Mouse (Mus musculus): Measurements from ENCODE around the gene Slc22a14. TPM values are rescaled to one million over a fixed set of nuclear protein-coding genes. Genes with fewer than 3 reads are reported as not detected.
A peak's percentile ranks its signal among the peaks of the same experiment; 100 is the strongest.

Slc22a14 gene
- polyA plus RNA-seq, 1 experiment from 2014 or later: not detected

DNA sequence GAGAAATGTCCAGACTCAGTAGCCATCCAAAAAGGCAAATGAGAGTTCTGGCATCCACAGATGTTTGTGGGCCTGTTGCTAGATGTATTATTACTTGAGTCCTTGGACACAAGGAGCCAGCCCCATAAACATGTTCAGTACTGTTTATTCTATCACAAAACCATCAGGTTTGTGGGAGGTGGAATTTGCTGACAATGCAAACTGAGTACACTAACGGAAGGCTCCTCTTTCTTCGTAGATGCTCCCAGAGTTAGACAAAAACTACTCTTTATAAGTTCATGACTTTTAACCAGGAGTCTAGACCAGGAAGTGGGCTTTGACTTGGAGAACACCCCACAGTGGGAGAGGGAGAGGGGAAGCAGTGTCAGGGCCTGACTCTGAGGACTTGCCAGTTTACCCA is 197.7 kb downstream of the Slc22a14 start:
- ATAC-seq (replicated peaks; ENCODE audit: low FRiP score): no peak
- 88% methylated on average over 2 of the region's 2 CpGs for WGBS
- no peak for DNase-seq (ENCODE audit: low spot score)
- Histone ChIP-seq H3K9ac (ENCODE audit: low read depth, low read length) (no peak overlapping the region), H3K36me3 (ENCODE audit: control insufficient read depth, insufficient read depth, low read length) (no peaks in the 10 kb centered on the region), H3K4me3 (ENCODE audit: low read depth, low read length) (no peak overlapping the region), H3K27ac (ENCODE audit: low read depth, low read length) (no peak overlapping the region), H3K27me3 (replicated peaks; ENCODE audit: control insufficient read depth, insufficient read depth, low read length) (no peaks in the 10 kb centered on the region), H3K4me1 (replicated peaks; ENCODE audit: control insufficient read depth, insufficient read depth, low read length) (no peaks in the 10 kb centered on the region), H3K9me3 (ENCODE audit: control insufficient read depth, low read length) (no peaks in the 10 kb centered on the region), H3K4me2 (no peak overlapping the region)

GRCm38 (mm10) chr9:119165548-119165947 is 199.8 kb downstream of the Slc22a14 start:
- WGBS: 85% methylated on average over 6 of the region's 6 CpGs
- Histone ChIP-seq H3K27ac (ENCODE audit: low read depth, low read length) (no peak overlapping the region), H3K27me3 (replicated peaks; ENCODE audit: control insufficient read depth, insufficient read depth, low read length) (no peaks in the 10 kb centered on the region), H3K4me1 (replicated peaks; ENCODE audit: control insufficient read depth, insufficient read depth, low read length) (no peaks in the 10 kb centered on the region), H3K4me2 (no peak overlapping the region), H3K4me3 (ENCODE audit: low read depth, low read length) (no peak overlapping the region), H3K9me3 (ENCODE audit: control insufficient read depth, low read length) (no peaks in the 10 kb centered on the region), H3K36me3 (ENCODE audit: control insufficient read depth, insufficient read depth, low read length) (no peaks in the 10 kb centered on the region), H3K9ac (ENCODE audit: low read depth, low read length) (no peak overlapping the region)
- DNase-seq (ENCODE audit: low spot score) (no peak), ATAC-seq (replicated peaks; ENCODE audit: low FRiP score) (no peak)

DNA sequence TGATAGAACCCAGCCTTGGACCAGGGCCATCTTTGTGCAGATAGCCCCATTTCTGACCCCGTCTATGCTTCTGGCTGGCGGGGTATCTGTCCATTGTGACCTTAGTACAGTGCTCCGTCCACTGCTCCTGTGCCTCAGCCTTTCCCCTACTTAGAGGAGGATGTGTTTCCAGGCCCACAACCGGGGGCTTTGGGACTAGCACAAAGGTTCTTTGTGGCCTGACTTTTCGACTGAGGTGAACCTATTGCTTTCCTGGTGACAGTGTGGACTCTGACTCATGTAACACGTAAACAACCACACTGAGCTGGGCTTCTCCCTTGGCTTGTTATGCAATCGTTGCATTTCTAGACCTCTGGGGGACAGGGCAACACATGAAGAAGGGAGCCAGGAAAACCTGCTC is 200.6 kb downstream of the Slc22a14 start:
- Histone ChIP-seq H3K27me3 (replicated peaks; ENCODE audit: control insufficient read depth, insufficient read depth, low read length) (no peaks in the 10 kb centered on the region), H3K27ac (ENCODE audit: low read depth, low read length) (no peak overlapping the region), H3K9me3 (ENCODE audit: control insufficient read depth, low read length) (no peaks in the 10 kb centered on the region), H3K36me3 (ENCODE audit: control insufficient read depth, insufficient read depth, low read length) (no peaks in the 10 kb centered on the region), H3K4me1 (replicated peaks; ENCODE audit: control insufficient read depth, insufficient read depth, low read length) (no peaks in the 10 kb centered on the region), H3K4me2 (no peak overlapping the region), H3K4me3 (ENCODE audit: low read depth, low read length) (no peak overlapping the region), H3K9ac (ENCODE audit: low read depth, low read length) (no peak overlapping the region)
- 80% methylated on average over 7 of the region's 7 CpGs for WGBS
- ATAC-seq (replicated peaks; ENCODE audit: low FRiP score) (no peak), DNase-seq (ENCODE audit: low spot score) (no peak)

DNA sequence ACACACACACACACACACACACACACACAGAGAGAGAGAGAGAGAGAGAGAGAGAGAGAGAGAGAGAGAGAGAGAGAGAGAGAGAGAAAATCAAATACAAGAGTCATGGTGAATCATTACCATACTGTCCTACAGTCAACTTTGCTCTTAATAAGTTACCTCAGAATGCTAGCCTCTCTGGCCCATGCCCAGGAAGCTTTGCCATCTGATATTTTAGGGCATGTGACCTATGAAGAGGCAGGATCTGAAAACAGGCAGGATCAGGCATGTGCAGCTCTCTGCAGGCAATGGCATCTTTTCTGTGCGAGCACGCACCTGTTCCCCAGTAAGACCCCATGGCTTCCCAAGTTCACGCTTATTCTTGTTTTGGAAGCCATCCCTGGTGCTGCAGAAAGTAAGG is 204.7 kb downstream of the Slc22a14 start:
- DNase-seq (ENCODE audit: low spot score) (no peak), ATAC-seq (replicated peaks; ENCODE audit: low FRiP score) (no peak)
- Histone ChIP-seq H3K36me3 (ENCODE audit: control insufficient read depth, insufficient read depth, low read length) (no peaks in the 10 kb centered on the region), H3K4me1 (replicated peaks; ENCODE audit: control insufficient read depth, insufficient read depth, low read length) (no peaks in the 10 kb centered on the region), H3K27me3 (replicated peaks; ENCODE audit: control insufficient read depth, insufficient read depth, low read length) (peaks cover 18% of the 10 kb centered on the region), H3K9ac (ENCODE audit: low read depth, low read length) (no peak overlapping the region), H3K4me3 (ENCODE audit: low read depth, low read length) (no peak overlapping the region), H3K4me2 (no peak overlapping the region), H3K27ac (ENCODE audit: low read depth, low read length) (no peak overlapping the region), H3K9me3 (ENCODE audit: control insufficient read depth, low read length) (no peaks in the 10 kb centered on the region)
- WGBS: 91% methylated on average over 3 of the region's 3 CpGs

- 41% methylated on average over 4 of the region's 4 CpGs for WGBS
- Histone ChIP-seq H3K4me3 (ENCODE audit: low read depth, low read length) (no peak within 1 kb of the TSS), H3K9ac (ENCODE audit: low read depth, low read length) (no peak within 1 kb of the TSS), H3K36me3 (ENCODE audit: control insufficient read depth, insufficient read depth, low read length) (no peaks in the 10 kb centered on the region), H3K27ac (ENCODE audit: low read depth, low read length) (no peak within 1 kb of the TSS), H3K4me1 (replicated peaks; ENCODE audit: control insufficient read depth, insufficient read depth, low read length) (no peaks in the 10 kb centered on the region), H3K4me2 (no peak within 1 kb of the TSS), H3K27me3 (replicated peaks; ENCODE audit: control insufficient read depth, insufficient read depth, low read length) (peaks cover 22% of the 10 kb centered on the region), H3K9me3 (ENCODE audit: control insufficient read depth, low read length) (no peaks in the 10 kb centered on the region)
- DNase-seq (ENCODE audit: low spot score): no peak
- no peak for ATAC-seq (replicated peaks; ENCODE audit: low FRiP score)
Observed at GRCm38 (mm10) chr9:119158861-119159260, 206.5 kb downstream of the Slc22a14 start, which contains the start of gene Gm47289. Gene Gm47289 (plus strand): TSS chr9:119159161.

GRCm38 (mm10) chr9:119156278-119157201 is 208.8 kb downstream of the Slc22a14 start, which contains the start of gene Acaa1b:
Gene Acaa1b (minus strand): TSS chr9:119157093.
- WGBS: 2% methylated on average over 65 of the region's 65 CpGs

GRCm38 (mm10) chr9:119155826-119156225 is 209.5 kb downstream of the Slc22a14 start:
- WGBS: 45% methylated on average over 7 of the region's 7 CpGs
- no peak overlapping the region for H3K9ac ChIP-seq (ENCODE audit: low read depth, low read length)
- DNase-seq (ENCODE audit: low spot score) (no peak), ATAC-seq (replicated peaks; ENCODE audit: low FRiP score) (no peak; the same call in 1 of the 2 replicates)
- no peaks in the 10 kb centered on the region for H3K36me3 ChIP-seq (ENCODE audit: control insufficient read depth, insufficient read depth, low read length)
- H3K27me3 ChIP-seq (replicated peaks; ENCODE audit: control insufficient read depth, insufficient read depth, low read length): peaks cover 22% of the 10 kb centered on the region
- no peak overlapping the region; the same call in 1 of the 2 replicates for H3K4me2 ChIP-seq
- no peaks in the 10 kb centered on the region for H3K4me1 ChIP-seq (replicated peaks; ENCODE audit: control insufficient read depth, insufficient read depth, low read length)
- no peaks in the 10 kb centered on the region for H3K9me3 ChIP-seq (ENCODE audit: control insufficient read depth, low read length)
- H3K27ac ChIP-seq (ENCODE audit: low read depth, low read length): no peak overlapping the region
- H3K4me3 ChIP-seq (ENCODE audit: low read depth, low read length): no peak overlapping the region

More at GRCm38 (mm10) chr9:119156278-119157201, 208.8 kb downstream of the Slc22a14 start, which contains the start of gene Acaa1b:
- H3K4me3 ChIP-seq (ENCODE audit: low read depth, low read length): peak within 1 kb of the TSS; percentile 44
- no peaks in the 10 kb centered on the region for H3K36me3 ChIP-seq (ENCODE audit: control insufficient read depth, insufficient read depth, low read length)
- H3K4me2 ChIP-seq: peak within 1 kb of the TSS; percentile 66
- H3K4me1 ChIP-seq (replicated peaks; ENCODE audit: control insufficient read depth, insufficient read depth, low read length): no peaks in the 10 kb centered on the region
- no peaks in the 10 kb centered on the region for H3K9me3 ChIP-seq (ENCODE audit: control insufficient read depth, low read length)
- no peak within 1 kb of the TSS for H3K9ac ChIP-seq (ENCODE audit: low read depth, low read length)
- peak; percentile 72 for ATAC-seq (replicated peaks; ENCODE audit: low FRiP score)
- DNase-seq (ENCODE audit: low spot score): peak; percentile 68
- peaks cover 22% of the 10 kb centered on the region for H3K27me3 ChIP-seq (replicated peaks; ENCODE audit: control insufficient read depth, insufficient read depth, low read length)
- no peak within 1 kb of the TSS for H3K27ac ChIP-seq (ENCODE audit: low read depth, low read length)

DNA sequence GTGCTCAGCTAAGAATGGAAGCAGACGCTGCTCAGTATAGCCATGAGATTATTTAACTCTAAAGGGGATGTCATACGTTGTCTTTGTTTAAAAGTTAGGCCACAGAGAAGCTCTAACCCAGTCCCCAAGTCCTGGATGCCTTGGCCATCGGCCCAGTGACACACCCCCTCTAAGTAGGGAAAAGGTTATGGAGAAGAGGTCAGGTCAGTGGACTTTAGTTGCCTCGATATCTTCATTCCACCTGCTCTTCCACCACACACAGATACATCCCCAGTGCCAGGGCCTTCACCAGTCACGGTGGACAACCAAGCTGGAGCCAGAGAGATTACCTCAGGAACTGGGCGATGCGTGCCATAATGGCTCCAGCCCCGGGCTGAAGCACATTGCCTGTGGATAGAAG is 209.9 kb downstream of the Slc22a14 start:
- H3K27ac ChIP-seq (ENCODE audit: low read depth, low read length): no peak overlapping the region
- H3K27me3 ChIP-seq (replicated peaks; ENCODE audit: control insufficient read depth, insufficient read depth, low read length): peaks cover 22% of the 10 kb centered on the region
- no peaks in the 10 kb centered on the region for H3K4me1 ChIP-seq (replicated peaks; ENCODE audit: control insufficient read depth, insufficient read depth, low read length)
- H3K9me3 ChIP-seq (ENCODE audit: control insufficient read depth, low read length): no peaks in the 10 kb centered on the region
- H3K4me2 ChIP-seq: no peak overlapping the region
- no peak overlapping the region for H3K4me3 ChIP-seq (ENCODE audit: low read depth, low read length)
- H3K9ac ChIP-seq (ENCODE audit: low read depth, low read length): no peak overlapping the region
- 74% methylated on average over 8 of the region's 8 CpGs for WGBS
- no peaks in the 10 kb centered on the region for H3K36me3 ChIP-seq (ENCODE audit: control insufficient read depth, insufficient read depth, low read length)
- DNase-seq (ENCODE audit: low spot score) (no peak), ATAC-seq (replicated peaks; ENCODE audit: low FRiP score) (no peak)

DNA sequence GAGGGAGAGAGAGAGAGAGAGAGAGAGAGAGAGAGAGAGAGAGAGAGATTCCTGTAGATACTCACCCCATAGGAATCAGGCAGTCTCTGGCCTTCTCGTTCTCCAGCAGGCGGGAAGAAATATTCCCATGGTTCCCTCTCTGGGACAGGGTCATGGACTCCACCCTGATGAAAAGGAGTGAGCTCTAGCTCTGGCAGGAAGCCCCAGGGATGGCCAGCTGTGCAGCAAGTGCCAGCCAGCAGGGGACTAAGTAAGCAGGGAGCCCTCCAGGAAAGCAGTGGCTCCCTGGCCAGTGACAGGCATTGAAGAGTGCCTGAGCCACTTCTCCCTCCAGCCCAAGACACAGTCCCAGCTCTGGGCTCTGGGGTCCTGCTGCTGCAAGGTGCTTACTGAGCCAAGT is 213.6 kb downstream of the Slc22a14 start:
- Histone ChIP-seq H3K9me3 (ENCODE audit: control insufficient read depth, low read length) (no peaks in the 10 kb centered on the region), H3K9ac (ENCODE audit: low read depth, low read length) (no peak overlapping the region), H3K27ac (ENCODE audit: low read depth, low read length) (no peak overlapping the region), H3K36me3 (ENCODE audit: control insufficient read depth, insufficient read depth, low read length) (no peaks in the 10 kb centered on the region), H3K27me3 (replicated peaks; ENCODE audit: control insufficient read depth, insufficient read depth, low read length) (peaks cover 15% of the 10 kb centered on the region), H3K4me1 (replicated peaks; ENCODE audit: control insufficient read depth, insufficient read depth, low read length) (no peaks in the 10 kb centered on the region), H3K4me2 (no peak overlapping the region), H3K4me3 (ENCODE audit: low read depth, low read length) (no peak overlapping the region)
- DNase-seq (ENCODE audit: low spot score) (no peak), ATAC-seq (replicated peaks; ENCODE audit: low FRiP score) (no peak)
- 61% methylated on average over 2 of the region's 2 CpGs for WGBS

Data from liver, embryonic 11.5 days (tissue).